Mouse (Mus musculus) left cerebral cortex, adult 18-20 months (tissue): ENCODE data around the gene Hpd. TPM values are rescaled to one million over a fixed set of nuclear protein-coding genes. Genes with fewer than 3 reads are reported as not detected.

Experiments used
- DNase-seq, 2 experiments: peaks; one replicate each; pipeline ENCODE4 v3.0.0; 2021 to 2022; ENCODE audit warnings: low spot score in 2 of 2, mixed read lengths in 1 of 2
- total RNA-seq, 2 experiments: library from RNA; stranded (reverse); gene quantifications; 2 replicates each; pipeline ENCODE4 v1.2.3; 2021

The Hpd gene
- total RNA-seq, 2 experiments from 2014 or later: 0.37 TPM; not detected in 1

- no peak for DNase-seq
These were observed 4.8 kb upstream of the Hpd start for GRCm38 (mm10) chr5:123187306-123187705.

GRCm38 (mm10) chr5:123185966-123186365 is 3.4 kb upstream of the Hpd start:
- no peak for DNase-seq

GRCm38 (mm10) chr5:123181536-123181935 is 991 bp downstream of the Hpd start:
- DNase-seq: no peak

- DNase-seq: no peak
These were observed 2.1 kb downstream of the Hpd start for GRCm38 (mm10) chr5:123180390-123180789.

- no peak for DNase-seq
These were observed 3.7 kb downstream of the Hpd start for GRCm38 (mm10) chr5:123178792-123179191.

GRCm38 (mm10) chr5:123171646-123172350 is 10.7 kb downstream of the Hpd start:
- peak; percentile 80 to 83 for DNase-seq

- no peak for DNase-seq
These were observed 12.2 kb downstream of the Hpd start for GRCm38 (mm10) chr5:123170365-123170764.

- DNase-seq: no peak
These were observed 13.2 kb downstream of the Hpd start, which contains the start of gene Psmd9 for GRCm38 (mm10) chr5:123169284-123169683. TSS of gene Psmd9 (plus strand) at chr5:123169413.

- no peak for DNase-seq
These were observed 14.9 kb downstream of the Hpd start for GRCm38 (mm10) chr5:123167591-123167990.

GRCm38 (mm10) chr5:123166437-123166836 is 16.1 kb downstream of the Hpd start:
- DNase-seq: no peak

- DNase-seq: no peak
These were observed 19.6 kb downstream of the Hpd start for GRCm38 (mm10) chr5:123162942-123163341.

GRCm38 (mm10) chr5:123160341-123160740 is 22.2 kb downstream of the Hpd start:
- no peak for DNase-seq

GRCm38 (mm10) chr5:123159866-123160265 is 22.7 kb downstream of the Hpd start:
- DNase-seq: no peak

- DNase-seq: no peak
These were observed 23.1 kb downstream of the Hpd start for GRCm38 (mm10) chr5:123159446-123159845.

GRCm38 (mm10) chr5:123157972-123158371 is 24.6 kb downstream of the Hpd start:
- no peak for DNase-seq

GRCm38 (mm10) chr5:123156763-123157162 is 25.8 kb downstream of the Hpd start:
- no peak for DNase-seq

GRCm38 (mm10) chr5:123155425-123155824 is 27.1 kb downstream of the Hpd start:
- peak in 1 of 2 experiments; percentile 61 for DNase-seq

GRCm38 (mm10) chr5:123152901-123153300 is 29.6 kb downstream of the Hpd start:
- DNase-seq: no peak

GRCm38 (mm10) chr5:123151707-123152362 is 30.7 kb downstream of the Hpd start:
- DNase-seq: no peak

- DNase-seq: no peak
These were observed 31.4 kb downstream of the Hpd start for GRCm38 (mm10) chr5:123151077-123151476.

GRCm38 (mm10) chr5:123150641-123151040 is 31.9 kb downstream of the Hpd start:
- no peak for DNase-seq
